Mouse (Mus musculus) left cerebral cortex, postnatal 14 days (tissue): ENCODE measurements at regions not wholly inside any gene's neighbourhood (a gene's known extent, or its start where the extent isn't known, plus 50 kb on each side); places are given as distances from the start of the nearest gene placed in this dataset.

ENCODE experiments used
- DNase-seq, 2 experiments: peaks; one replicate each; pipeline ENCODE4 v3.0.0; 2021 to 2022; ENCODE audit warnings: low spot score in 2 of 2, mixed read lengths in 1 of 2
- intact Hi-C: fragments of 180-260 bp; cut with DNase I; formaldehyde crosslinking; loops from one replicate; pipeline ENCODE4 v1.15.1; 2025

GRCm38 (mm10) chr3:34427495-34427894 is 222.7 kb upstream of the Sox2 start:
- no peak for DNase-seq
- intact Hi-C loops, result no loop called here

- no peak for DNase-seq
- intact Hi-C loops, result no loop called here
These were observed 223.2 kb upstream of the Sox2 start for GRCm38 (mm10) chr3:34426955-34427354.

GRCm38 (mm10) chr3:34411915-34412306 is 238.3 kb upstream of the Sox2 start:
- DNase-seq, result no peak
- intact Hi-C loops, result no loop called here

GRCm38 (mm10) chr3:34411142-34411914 is 238.9 kb upstream of the Sox2 start:
- intact Hi-C loops, result no loop called here
- peak; percentile 22 to 30 for DNase-seq

GRCm38 (mm10) chr3:34403586-34403985 is 246.6 kb upstream of the Sox2 start:
- peak; percentile 25 to 26 for DNase-seq

GRCm38 (mm10) chr3:34391275-34391674 is 258.9 kb upstream of the Sox2 start:
- intact Hi-C loops, result no loop called here
- DNase-seq, result no peak

More at GRCm38 (mm10) chr3:34403586-34403985, 246.6 kb upstream of the Sox2 start:
- intact Hi-C loops, result no loop called here

GRCm38 (mm10) chr3:34384965-34385505 is 265.2 kb upstream of the Sox2 start:
- DNase-seq, result no peak
- intact Hi-C loops, result no loop called here

DNA sequence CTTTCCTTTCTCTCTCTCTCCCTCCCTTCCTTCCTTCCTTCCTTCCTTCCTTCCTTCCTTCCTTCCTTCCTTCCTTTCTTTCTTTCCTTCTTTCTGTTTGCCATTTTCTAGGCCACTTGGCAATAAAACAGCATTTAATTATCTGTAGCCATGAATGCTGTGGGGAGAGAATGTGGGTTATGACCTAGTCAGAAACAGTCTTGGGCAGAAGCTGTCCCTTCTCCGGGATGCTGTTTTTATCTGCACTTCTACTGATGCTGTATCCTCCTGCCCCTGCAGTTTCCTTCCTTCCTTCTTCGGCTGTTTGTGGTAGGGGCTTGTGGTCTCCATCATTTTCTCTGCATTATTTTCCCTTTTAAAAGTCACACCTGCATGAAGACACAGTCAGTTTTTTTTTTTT is 272.3 kb upstream of the Sox2 start:
- intact Hi-C loops, result no loop called here
- no peak for DNase-seq

DNA sequence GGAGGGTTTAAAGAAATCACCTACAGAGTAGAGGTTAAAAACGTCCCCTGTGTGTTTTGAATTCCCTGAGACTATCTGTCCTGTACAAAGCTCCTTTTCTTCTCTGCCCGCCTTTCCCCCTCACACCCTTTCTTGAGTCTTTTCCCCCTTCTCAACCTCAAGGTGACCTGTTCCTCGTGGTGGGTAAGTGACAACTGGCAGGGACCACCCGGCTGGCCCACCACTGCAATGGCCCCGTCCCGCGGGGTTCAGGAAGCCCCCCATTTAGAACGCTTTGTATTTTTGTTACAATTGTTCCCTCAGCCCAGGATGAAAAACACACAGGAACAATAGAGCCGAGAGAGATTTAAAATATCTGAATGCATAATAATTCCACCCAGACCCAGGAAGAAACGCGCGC is 272.9 kb upstream of the Sox2 start:
- intact Hi-C loops, result no loop called here
- no peak for DNase-seq

- intact Hi-C loops, result no loop called here
- no peak for DNase-seq
These were observed 278.8 kb upstream of the Sox2 start for GRCm38 (mm10) chr3:34371418-34371817.

GRCm38 (mm10) chr3:34338100-34338499 is 257.0 kb upstream of the Dnajc19 start:
- intact Hi-C loops, result no loop called here
- no peak for DNase-seq

GRCm38 (mm10) chr3:34333555-34333954 is 252.4 kb upstream of the Dnajc19 start:
- DNase-seq, result no peak
- intact Hi-C loops, result loop anchor here (5.0 kb wide), 1 partner anchor 309 kb away; no protein-coding TSS in a partner anchor

DNA sequence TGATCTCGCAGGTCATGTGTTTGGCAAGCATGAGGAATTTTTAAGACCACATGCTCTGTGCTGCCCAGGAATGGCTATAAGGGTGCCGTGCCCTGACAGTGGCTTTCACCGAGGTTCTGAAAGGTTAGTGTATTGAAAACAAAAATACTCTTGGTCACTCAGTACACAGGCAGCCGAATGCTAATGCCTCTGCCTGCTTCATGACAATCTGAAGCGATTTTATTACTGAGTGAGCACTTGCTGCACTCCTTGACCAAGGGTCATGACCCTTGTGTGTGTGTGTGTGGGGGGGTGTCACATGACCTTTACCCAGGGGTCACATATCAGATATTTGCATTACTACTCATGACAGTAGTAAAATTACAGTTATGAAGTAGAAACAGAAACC is 250.8 kb upstream of the Dnajc19 start:
- DNase-seq, result no peak
- intact Hi-C loops, result loop anchor here (5.0 kb wide), 1 partner anchor 310 kb away; no protein-coding TSS in a partner anchor

DNA sequence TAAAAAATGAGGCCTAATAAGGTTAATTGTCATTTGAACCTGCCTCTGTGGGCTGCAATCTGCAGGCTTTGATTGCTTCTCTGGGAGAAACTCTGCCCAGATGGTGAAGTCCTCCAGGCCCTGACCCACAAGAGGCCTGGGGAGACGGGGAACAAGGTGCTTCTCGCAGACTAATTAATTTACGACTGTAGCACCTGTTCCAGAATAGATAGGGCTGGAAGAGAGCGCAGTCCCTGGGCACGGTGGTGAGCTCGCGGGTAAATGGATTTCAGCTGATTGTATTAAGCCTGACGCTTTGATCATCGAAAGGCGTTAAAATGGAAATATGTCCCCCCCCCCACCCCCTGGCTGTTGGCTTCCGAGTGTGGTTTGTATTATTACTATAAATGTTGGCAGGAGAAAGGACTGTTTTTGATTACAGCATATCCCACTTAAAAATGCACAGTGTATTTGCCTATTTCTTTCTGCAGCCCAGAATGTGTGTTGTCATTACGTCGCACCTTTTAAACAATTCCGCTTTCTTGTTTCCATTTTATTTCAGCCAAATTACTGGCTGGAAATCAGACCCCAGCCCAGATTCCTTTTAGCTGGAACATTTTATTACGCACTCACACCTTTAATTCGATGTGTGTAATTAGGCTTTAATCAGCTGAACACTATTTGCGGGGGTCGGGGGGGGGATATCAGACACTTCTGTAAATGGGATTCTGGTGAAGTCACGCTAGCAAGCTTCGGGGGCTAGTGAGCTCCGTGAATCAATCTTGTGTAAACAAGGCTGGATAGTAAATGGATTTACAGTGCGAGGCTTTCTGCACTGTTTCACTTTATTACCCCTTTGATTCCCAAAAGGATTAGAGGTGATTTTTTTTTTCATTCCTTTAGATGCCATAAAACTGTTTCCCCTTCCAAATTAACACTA is 250.1 kb upstream of the Dnajc19 start:
- DNase-seq, result no peak

GRCm38 (mm10) chr3:34328865-34329264 is 247.7 kb upstream of the Dnajc19 start:
- intact Hi-C loops, result no loop called here
- DNase-seq, result peak; percentile 56 to 59

More for the DNA sequence above, 250.1 kb upstream of the Dnajc19 start:
- intact Hi-C loops, result loop anchor here (5.0 kb wide), 1 partner anchor 311 kb away; no protein-coding TSS in a partner anchor

DNA sequence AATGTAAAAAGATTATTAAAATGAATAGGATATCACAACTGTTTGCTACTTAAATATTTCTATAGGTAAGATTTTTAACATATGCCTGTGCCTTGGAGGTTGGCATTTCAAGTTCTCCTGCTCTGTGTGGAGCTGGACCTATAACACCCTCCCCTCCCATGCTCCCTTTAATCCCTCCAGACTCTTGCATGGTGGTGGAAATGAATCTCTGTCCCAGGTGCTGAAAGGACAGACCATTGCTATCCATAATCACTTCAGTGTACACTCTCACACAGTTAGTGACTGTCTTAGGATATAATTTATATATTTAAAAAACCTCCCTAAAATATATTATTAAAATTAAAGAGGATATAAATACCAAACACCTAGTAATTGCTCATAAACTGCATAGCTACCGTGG is 244.5 kb upstream of the Dnajc19 start:
- DNase-seq, result no peak
- intact Hi-C loops, result no loop called here

- DNase-seq, result no peak
- intact Hi-C loops, result no loop called here
These were observed 241.5 kb upstream of the Dnajc19 start for GRCm38 (mm10) chr3:34322527-34323210.

DNA sequence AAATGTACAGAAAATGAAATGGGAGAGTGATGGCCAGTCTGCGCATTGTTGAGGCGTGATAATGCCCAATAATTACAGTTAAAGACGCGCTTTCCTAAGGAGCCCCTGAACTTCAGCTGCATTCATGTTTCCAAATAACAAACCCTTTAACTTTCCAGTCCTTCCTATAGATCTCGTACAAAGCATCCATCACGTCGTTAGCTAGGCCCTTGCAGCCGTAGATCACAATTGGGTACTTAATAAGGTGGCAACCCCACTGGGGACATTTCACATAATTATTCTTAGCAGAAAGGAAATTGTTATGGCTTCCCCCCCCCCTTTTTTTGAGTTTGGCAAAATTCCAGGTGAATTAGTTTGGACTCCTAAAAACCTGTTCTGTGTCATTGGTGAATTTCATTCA is 233.7 kb upstream of the Dnajc19 start:
- intact Hi-C loops, result no loop called here

GRCm38 (mm10) chr3:34314393-34314792 is 233.3 kb upstream of the Dnajc19 start:
- DNase-seq, result no peak
- intact Hi-C loops, result no loop called here

More for the DNA sequence above, 233.7 kb upstream of the Dnajc19 start:
- no peak for DNase-seq

DNA sequence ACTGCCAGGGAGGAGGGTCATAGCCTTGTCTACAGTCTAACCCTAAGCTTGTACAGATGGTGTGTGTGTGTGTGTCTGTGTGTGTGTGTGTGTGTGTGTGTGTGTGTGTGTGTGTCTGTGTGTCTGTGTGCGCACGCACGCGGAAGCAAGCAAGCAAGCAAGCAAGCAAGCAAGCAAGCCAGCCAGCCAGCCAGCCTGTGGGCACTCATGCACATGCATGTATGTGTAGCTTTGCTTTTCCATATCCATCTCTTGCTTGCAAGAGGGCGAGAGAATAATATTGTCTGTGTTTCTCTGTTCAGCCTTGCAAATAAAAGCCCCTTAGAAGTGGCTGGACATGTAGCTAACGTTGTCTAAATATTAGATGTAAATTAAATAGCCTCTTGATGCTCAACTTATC is 230.8 kb upstream of the Dnajc19 start:
- DNase-seq, result no peak
- intact Hi-C loops, result no loop called here
